Mouse (Mus musculus): Measurements from ENCODE around the gene Tns1. TPM values are rescaled to one million over a fixed set of nuclear protein-coding genes. Genes with fewer than 3 reads are reported as not detected.

The Tns1 gene
- total and polyA plus RNA-seq, 2 experiments = 17.9 to 47.9 TPM

DNA sequence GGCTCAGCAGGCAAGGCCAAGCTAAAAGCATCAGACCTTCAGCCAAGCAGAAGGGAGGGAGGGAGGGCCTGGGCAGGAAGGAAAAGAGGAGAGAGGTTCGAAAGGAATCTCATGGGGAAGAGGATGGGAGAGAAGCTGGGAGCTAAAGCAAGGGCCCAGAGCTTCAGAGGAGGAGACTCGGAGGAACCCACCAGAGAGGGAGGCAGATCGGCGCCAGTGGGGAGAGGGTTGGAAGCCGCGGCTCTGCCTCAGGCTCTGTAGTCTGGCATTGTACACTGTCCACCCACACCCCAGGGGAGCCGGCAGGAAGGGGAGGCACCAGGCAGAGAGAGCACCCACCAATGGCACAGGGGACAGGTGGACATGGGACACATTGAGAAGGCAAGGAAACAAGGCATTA lies 177.5 kb downstream of the Tns1 start:
- TF ChIP-seq POLR2A (IDR thresholded peaks at IDR 0.05; ENCODE audit: extremely low read depth, insufficient read depth, low read length) = no peak
- TF ChIP-seq CTCF (IDR thresholded peaks at IDR 0.05; ENCODE audit: low read depth, low read length) = no peak
- no peak overlapping the region for H3K27ac ChIP-seq (replicated peaks; ENCODE audit: insufficient read depth, low read depth, low read length)

DNA sequence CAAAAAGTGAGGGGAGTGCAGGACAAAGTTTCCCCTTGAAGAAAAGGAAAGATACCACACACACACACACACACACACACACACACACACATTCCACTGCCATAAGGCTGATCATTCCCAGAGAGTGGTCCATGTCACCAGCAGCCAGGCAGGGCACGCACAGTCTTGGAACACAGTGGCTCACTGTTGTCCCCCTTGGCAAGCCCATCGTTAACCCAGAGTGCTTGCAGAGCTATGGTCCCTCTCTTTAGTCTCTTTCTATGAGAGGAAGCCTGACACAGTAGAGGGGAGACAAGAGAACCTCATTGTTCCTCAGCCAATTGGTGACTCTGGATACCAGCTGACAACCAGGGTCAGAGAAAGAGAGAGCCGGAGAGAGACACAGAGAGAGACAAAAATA lies 179.9 kb downstream of the Tns1 start:
- Histone ChIP-seq H3K4me1 (ENCODE audit: control insufficient read depth, insufficient read depth, low read length) (no peaks in the 10 kb centered on the region), H3K36me3 (ENCODE audit: control insufficient read depth, insufficient read depth, low read length) (peaks cover 11% of the 10 kb centered on the region), H3K27me3 (ENCODE audit: control insufficient read depth, insufficient read depth, low read length) (no peaks in the 10 kb centered on the region), H3K9ac (ENCODE audit: low read depth, low read length) (no peak overlapping the region), H3K27ac (replicated peaks; ENCODE audit: insufficient read depth, low read depth, low read length) (no peak overlapping the region), H3K4me3 (ENCODE audit: insufficient read depth, low read depth, low read length) (no peak overlapping the region), H3K79me2 (ENCODE audit: control insufficient read depth, insufficient read depth, low read length) (no peaks in the 10 kb centered on the region)
- no peak for DNase-seq (ENCODE audit: extremely low read depth, low read depth, low spot score)
- WGBS = 87% methylated on average over 3 of the region's 3 CpGs
- TF ChIP-seq POLR2A (IDR thresholded peaks at IDR 0.05; ENCODE audit: extremely low read depth, insufficient read depth, low read length) = no peak
- no peak for TF ChIP-seq CTCF (IDR thresholded peaks at IDR 0.05; ENCODE audit: low read depth, low read length)

More for the DNA sequence above, 177.5 kb downstream of the Tns1 start:
- Histone ChIP-seq H3K27me3 (ENCODE audit: control insufficient read depth, insufficient read depth, low read length) (no peaks in the 10 kb centered on the region), H3K79me2 (ENCODE audit: control insufficient read depth, insufficient read depth, low read length) (no peaks in the 10 kb centered on the region), H3K36me3 (ENCODE audit: control insufficient read depth, insufficient read depth, low read length) (peaks cover 14% of the 10 kb centered on the region; the same call in 1 of the 2 replicates), H3K4me3 (ENCODE audit: insufficient read depth, low read depth, low read length) (no peak overlapping the region), H3K9ac (ENCODE audit: low read depth, low read length) (no peak overlapping the region), H3K4me1 (ENCODE audit: control insufficient read depth, insufficient read depth, low read length) (no peaks in the 10 kb centered on the region)
- WGBS = 81% methylated on average over 7 of the region's 7 CpGs
- DNase-seq (ENCODE audit: extremely low read depth, low read depth, low spot score) = no peak

DNA sequence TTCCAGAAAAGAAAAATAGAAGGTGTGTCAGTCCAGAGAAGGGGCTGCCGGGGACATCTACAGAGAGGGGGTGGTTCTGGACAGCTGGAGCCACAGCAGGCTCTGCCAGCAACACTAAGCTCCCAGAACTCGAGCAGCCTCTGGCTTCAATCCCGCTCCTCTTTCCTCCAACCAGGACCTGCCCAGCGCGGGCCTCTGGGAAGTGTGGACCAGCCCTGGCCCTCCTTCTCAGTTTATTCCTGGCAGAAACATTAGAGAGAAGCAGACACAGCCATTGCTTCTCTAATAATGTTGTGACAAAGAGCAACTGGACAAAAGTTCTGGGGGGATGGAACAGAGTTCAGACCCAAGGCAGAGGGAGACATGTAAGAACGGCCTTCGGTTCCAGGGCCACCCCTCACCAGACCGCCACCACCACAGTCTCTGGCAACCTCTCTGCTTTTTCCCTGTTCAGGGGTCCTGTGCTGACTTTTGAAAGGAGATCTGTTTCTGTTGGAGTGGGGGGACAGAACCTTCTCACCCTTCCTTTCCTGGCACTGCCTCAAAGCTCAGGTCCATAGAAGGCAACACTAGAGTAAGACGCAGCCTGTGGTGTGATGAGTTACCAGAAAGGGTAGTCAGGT lies 180.5 kb downstream of the Tns1 start:
- H3K79me2 ChIP-seq (ENCODE audit: control insufficient read depth, insufficient read depth, low read length) = no peaks in the 10 kb centered on the region
- DNase-seq (ENCODE audit: extremely low read depth, low read depth, low spot score) = no peak
- no peaks in the 10 kb centered on the region for H3K27me3 ChIP-seq (ENCODE audit: control insufficient read depth, insufficient read depth, low read length)
- no peak overlapping the region for H3K9ac ChIP-seq (ENCODE audit: low read depth, low read length)
- no peak overlapping the region for H3K27ac ChIP-seq (replicated peaks; ENCODE audit: insufficient read depth, low read depth, low read length)
- WGBS = 87% methylated on average over 9 of the region's 9 CpGs
- H3K4me3 ChIP-seq (ENCODE audit: insufficient read depth, low read depth, low read length) = no peak overlapping the region
- H3K4me1 ChIP-seq (ENCODE audit: control insufficient read depth, insufficient read depth, low read length) = no peaks in the 10 kb centered on the region
- TF ChIP-seq POLR2A (IDR thresholded peaks at IDR 0.05; ENCODE audit: extremely low read depth, insufficient read depth, low read length) (no peak), CTCF (IDR thresholded peaks at IDR 0.05; ENCODE audit: low read depth, low read length) (no peak)
- H3K36me3 ChIP-seq (ENCODE audit: control insufficient read depth, insufficient read depth, low read length) = peaks cover 14% of the 10 kb centered on the region

DNA sequence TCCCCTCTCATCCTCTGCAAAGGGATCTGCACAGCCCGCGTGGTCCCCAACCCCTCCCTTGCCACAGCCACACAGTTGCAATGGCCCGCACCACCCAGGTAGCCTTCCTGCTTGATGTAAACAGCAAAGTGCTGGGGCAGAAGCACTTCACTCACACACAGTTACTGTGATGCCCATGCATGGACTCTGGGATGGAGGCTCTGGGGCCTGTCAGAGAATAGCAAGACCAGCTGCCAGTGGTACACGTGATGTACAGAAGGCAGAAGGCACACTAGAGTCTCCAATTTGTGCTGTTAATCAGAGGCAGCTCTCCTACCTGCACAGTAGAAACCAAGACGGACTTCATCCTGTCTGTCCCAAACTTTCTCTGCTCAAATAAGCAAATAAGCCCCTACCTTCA lies 181.0 kb downstream of the Tns1 start:
- no peaks in the 10 kb centered on the region for H3K79me2 ChIP-seq (ENCODE audit: control insufficient read depth, insufficient read depth, low read length)
- DNase-seq (ENCODE audit: extremely low read depth, low read depth, low spot score) = no peak
- H3K27me3 ChIP-seq (ENCODE audit: control insufficient read depth, insufficient read depth, low read length) = no peaks in the 10 kb centered on the region
- no peak overlapping the region for H3K4me3 ChIP-seq (ENCODE audit: insufficient read depth, low read depth, low read length)
- H3K27ac ChIP-seq (replicated peaks; ENCODE audit: insufficient read depth, low read depth, low read length) = no peak overlapping the region
- H3K36me3 ChIP-seq (ENCODE audit: control insufficient read depth, insufficient read depth, low read length) = peaks cover 12% of the 10 kb centered on the region
- peaks cover 2% of the 10 kb centered on the region for H3K4me1 ChIP-seq (ENCODE audit: control insufficient read depth, insufficient read depth, low read length)
- no peak overlapping the region for H3K9ac ChIP-seq (ENCODE audit: low read depth, low read length)
- 87% methylated on average over 5 of the region's 5 CpGs for WGBS
- TF ChIP-seq POLR2A (IDR thresholded peaks at IDR 0.05; ENCODE audit: extremely low read depth, insufficient read depth, low read length) (no peak), CTCF (IDR thresholded peaks at IDR 0.05; ENCODE audit: low read depth, low read length) (no peak)

DNA sequence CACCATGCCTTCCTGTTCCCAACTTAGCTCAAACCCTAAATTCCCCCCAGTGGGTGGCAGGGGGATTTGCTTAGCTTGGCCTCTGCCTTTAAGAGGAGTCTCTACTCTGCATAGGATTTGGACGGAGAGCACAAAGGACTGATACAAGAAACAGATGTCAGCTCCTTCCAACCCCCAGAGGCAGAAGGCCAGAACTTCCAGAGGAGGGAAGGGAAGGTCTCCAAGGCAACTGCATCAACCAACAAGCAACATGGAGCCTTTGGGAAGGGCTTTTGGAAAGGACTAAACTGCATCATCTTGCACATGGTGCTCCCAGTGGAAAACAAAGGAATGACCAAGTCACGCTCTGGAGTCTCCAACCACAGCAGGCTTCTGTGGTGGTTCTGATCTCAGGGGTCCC lies 182.0 kb downstream of the Tns1 start:
- no peaks in the 10 kb centered on the region for H3K27me3 ChIP-seq (ENCODE audit: control insufficient read depth, insufficient read depth, low read length)

DNA sequence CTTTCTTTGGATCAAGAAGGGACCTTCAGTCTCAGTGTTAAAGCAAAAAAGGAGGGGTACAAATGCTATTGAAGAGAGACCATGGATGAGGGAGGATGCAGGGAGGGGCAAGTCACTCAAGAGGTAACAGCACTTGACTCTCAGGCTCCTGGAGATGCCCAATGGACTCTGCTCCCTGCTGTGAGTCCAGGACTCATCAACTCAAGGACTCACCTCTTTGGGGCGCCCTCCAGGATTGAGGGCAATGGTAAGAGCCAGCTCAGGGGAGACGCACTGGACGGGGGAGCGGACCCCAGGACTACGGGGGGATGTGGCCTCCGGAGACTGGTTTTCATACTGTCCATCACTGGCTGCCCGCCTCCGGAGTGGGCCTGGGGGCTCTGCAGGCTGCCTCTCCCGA lies 182.6 kb downstream of the Tns1 start:
- no peaks in the 10 kb centered on the region for H3K27me3 ChIP-seq (ENCODE audit: control insufficient read depth, insufficient read depth, low read length)
- H3K4me3 ChIP-seq (ENCODE audit: insufficient read depth, low read depth, low read length) = no peak overlapping the region
- no peaks in the 10 kb centered on the region for H3K79me2 ChIP-seq (ENCODE audit: control insufficient read depth, insufficient read depth, low read length)
- H3K27ac ChIP-seq (replicated peaks; ENCODE audit: insufficient read depth, low read depth, low read length) = no peak overlapping the region
- no peak overlapping the region for H3K9ac ChIP-seq (ENCODE audit: low read depth, low read length)
- H3K4me1 ChIP-seq (ENCODE audit: control insufficient read depth, insufficient read depth, low read length) = peaks cover 16% of the 10 kb centered on the region
- no peak for DNase-seq (ENCODE audit: extremely low read depth, low read depth, low spot score)
- H3K36me3 ChIP-seq (ENCODE audit: control insufficient read depth, insufficient read depth, low read length) = peaks cover 12% of the 10 kb centered on the region
- TF ChIP-seq POLR2A (IDR thresholded peaks at IDR 0.05; ENCODE audit: extremely low read depth, insufficient read depth, low read length) = no peak
- no peak for TF ChIP-seq CTCF (IDR thresholded peaks at IDR 0.05; ENCODE audit: low read depth, low read length)
- 89% methylated on average over 9 of the region's 9 CpGs for WGBS

More for the DNA sequence above, 182.0 kb downstream of the Tns1 start:
- H3K79me2 ChIP-seq (ENCODE audit: control insufficient read depth, insufficient read depth, low read length) = no peaks in the 10 kb centered on the region
- peaks cover 11% of the 10 kb centered on the region for H3K4me1 ChIP-seq (ENCODE audit: control insufficient read depth, insufficient read depth, low read length)
- H3K9ac ChIP-seq (ENCODE audit: low read depth, low read length) = no peak overlapping the region
- no peak for DNase-seq (ENCODE audit: extremely low read depth, low read depth, low spot score)
- TF ChIP-seq POLR2A (IDR thresholded peaks at IDR 0.05; ENCODE audit: extremely low read depth, insufficient read depth, low read length) (no peak), CTCF (IDR thresholded peaks at IDR 0.05; ENCODE audit: low read depth, low read length) (no peak)
- peaks cover 12% of the 10 kb centered on the region for H3K36me3 ChIP-seq (ENCODE audit: control insufficient read depth, insufficient read depth, low read length)
- WGBS = 74% methylated on average over 2 of the region's 2 CpGs
- H3K4me3 ChIP-seq (ENCODE audit: insufficient read depth, low read depth, low read length) = no peak overlapping the region
- H3K27ac ChIP-seq (replicated peaks; ENCODE audit: insufficient read depth, low read depth, low read length) = no peak overlapping the region

Measured in liver, adult 2 months (tissue).